Mouse (Mus musculus) small intestine, adult 10 weeks (tissue): ENCODE measurements around the gene Kap. TPM values are rescaled to one million over a fixed set of nuclear protein-coding genes. Genes with fewer than 3 reads are reported as not detected.

ENCODE experiments used
- polyA plus RNA-seq: library from polyadenylated mRNA; stranded (reverse); fragments of 350-450 nt; fragmentation: Illumina TruSeq; extraction: RNeasy Lipid Tissue Mini Kit (QIAGEN cat#74804); gene quantifications from one replicate; pipeline ENCODE4 v1.2.3, GENCODE M21; 2014; ENCODE audit warnings: low replicate concordance

Kap gene
- 7.9 TPM for polyA plus RNA-seq

DNA sequence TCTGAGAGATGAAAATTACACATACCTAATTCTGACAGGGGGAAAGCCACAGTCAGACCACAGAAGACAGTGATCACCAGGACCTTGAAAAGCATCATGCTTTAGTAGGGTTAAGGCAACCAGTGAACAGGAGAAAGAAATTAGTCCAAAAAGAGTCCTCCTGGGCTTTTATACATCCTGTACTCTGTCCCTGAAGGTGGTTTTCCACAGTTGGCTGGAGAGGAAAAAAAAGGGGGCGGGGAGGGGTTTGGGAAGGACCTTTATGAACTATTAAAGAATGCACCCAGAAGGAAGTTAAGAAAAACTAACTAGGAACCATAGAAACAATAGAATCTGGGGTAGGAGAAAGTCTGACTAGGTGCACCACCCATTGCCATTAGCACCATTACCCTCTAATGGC is at the start of gene Kap:
Gene Kap (minus strand): TSS at position 237 of the 400 bp plus-strand sequence.

Other genes starting within 250 kb of the Kap start
- gene Etv6, start 181.9 kb upstream of the Kap start, polyA plus RNA-seq: 19.3 TPM